Mouse (Mus musculus) kidney, adult 2 months (tissue): ENCODE data around the gene Qprt.
"Not testable (repeated sequence)": the region's sequence is repeated elsewhere in the genome, so short reads cannot be mapped to it uniquely, and the experiment has no call there.

ENCODE experiments used
- CTCF ChIP-seq: fragments of 200-500 bp; conservative IDR thresholded peaks from 2 replicates; pipeline ENCODE4 v1.5.1; 2011; ENCODE audit warnings: low read depth, mild to moderate bottlenecking, control low read depth, low read length, moderate library complexity, mixed read lengths; ENCODE audit not compliant: insufficient read depth, insufficient read length
- POLR2A ChIP-seq: fragments of 200-500 bp; IDR thresholded peaks from one replicate; pipeline ENCODE4 v1.6.1; 2011; ENCODE audit warnings: low read depth, low read length, control low read depth

DNA sequence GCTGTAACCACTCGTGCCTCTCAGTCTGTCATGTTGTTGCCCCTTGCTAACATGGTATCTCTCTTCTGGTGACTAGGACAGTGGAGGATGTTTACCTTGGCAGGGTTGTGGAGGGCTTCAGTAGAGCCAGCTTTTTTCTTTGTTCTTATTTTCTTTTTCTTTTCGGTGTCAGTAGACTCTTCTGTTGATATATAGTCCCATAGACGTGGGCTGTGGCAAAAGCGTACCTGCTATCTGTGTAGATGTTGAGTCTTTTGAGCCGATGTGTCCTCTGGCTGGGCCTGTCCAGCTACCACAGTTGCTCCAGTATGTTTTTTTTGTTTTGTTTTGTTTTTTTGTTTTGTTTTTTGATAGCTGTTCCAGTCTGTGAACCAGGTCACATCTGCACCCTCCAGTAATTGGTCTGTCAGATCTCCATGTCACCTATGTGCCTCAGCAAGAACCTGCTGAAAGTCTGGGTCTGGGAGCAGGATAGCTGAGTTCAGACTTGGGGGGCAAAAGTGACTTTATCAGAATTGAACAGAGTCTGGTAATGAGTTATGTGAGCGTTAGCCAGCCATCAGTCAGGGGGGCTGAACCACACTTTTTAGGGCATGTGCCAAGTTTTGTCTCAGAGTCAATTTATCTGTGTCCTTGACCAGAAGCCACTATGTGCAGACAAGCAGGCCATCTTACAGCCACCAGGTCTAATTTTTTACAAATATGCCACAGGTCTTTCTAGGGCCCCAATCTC, 34.6 kb downstream of the Qprt start, which contains the start of gene Zg16:
- TF ChIP-seq POLR2A, CTCF: not testable (repeated sequence)
